Mouse (Mus musculus) cerebellum, postnatal 36 days (tissue): ENCODE data around the gene Dnajc6.

Experiments used
- DNase-seq, 2 experiments: peaks; one replicate each; pipeline ENCODE4 v3.0.0; 2021 to 2022; ENCODE audit warnings: mixed read lengths in 2 of 2

Gene Dnajc6

DNA sequence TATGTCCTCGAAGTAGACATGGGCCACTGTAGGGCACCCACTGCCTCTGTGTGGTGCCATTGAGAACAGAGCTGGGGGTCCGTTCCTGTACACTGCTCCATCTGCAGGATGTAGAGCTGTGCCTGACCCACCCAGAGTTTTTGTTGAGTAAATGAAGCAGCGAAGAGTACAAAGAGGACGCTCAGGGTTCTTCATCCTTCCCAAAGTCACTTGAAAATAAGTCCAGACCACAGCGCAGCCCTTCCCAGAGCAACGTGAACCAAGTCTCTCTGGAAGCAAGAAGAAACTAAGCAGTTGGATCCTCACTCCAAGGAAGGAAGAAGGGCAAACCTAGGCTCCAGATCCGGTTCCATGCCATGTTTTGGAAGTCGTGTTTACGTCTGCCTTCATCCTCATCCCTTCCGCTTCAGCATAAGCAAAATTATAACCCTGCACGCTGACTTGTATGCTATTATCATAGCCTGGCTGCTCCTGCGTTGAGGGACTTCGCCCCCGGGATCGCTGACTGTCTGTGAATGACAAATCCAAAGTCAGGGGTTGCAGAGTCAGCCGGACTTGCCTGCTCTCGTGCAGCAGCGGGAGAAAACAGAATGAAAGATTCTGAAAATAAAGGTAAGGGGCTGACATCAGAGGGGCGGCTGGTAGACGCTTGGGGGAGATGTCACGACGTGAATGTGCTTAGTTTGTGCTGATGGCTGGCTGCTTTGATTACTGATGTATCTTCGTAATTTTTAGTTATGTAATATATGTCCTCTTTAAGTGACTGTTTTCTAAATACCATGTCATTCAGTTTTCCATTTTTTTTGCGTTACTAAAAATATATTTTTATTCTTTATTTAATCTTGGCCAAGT lies 11.3 kb downstream of the Dnajc6 start:
- DNase-seq = peak; percentile 79 to 88

DNA sequence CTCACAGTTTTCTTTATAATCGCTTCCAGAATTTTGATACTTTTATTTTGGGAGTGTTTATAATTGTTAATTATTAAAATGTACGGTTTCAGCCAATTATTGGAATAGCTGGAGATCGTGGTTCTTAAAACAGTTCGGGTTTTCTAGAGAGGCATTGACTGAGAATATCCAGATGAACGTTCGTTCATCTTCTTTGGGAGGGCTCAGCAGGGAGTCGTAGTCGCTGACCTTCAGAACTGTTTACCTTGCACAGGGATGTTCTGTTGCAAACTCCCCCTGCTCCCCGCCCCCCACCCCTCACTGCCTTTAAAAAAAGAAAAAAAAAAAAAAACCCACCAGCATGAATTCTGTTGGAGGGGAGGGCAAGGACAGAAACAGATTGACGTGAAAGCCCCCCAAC lies 12.0 kb downstream of the Dnajc6 start:
- peak in 1 of 2 experiments; percentile 29 for DNase-seq

DNA sequence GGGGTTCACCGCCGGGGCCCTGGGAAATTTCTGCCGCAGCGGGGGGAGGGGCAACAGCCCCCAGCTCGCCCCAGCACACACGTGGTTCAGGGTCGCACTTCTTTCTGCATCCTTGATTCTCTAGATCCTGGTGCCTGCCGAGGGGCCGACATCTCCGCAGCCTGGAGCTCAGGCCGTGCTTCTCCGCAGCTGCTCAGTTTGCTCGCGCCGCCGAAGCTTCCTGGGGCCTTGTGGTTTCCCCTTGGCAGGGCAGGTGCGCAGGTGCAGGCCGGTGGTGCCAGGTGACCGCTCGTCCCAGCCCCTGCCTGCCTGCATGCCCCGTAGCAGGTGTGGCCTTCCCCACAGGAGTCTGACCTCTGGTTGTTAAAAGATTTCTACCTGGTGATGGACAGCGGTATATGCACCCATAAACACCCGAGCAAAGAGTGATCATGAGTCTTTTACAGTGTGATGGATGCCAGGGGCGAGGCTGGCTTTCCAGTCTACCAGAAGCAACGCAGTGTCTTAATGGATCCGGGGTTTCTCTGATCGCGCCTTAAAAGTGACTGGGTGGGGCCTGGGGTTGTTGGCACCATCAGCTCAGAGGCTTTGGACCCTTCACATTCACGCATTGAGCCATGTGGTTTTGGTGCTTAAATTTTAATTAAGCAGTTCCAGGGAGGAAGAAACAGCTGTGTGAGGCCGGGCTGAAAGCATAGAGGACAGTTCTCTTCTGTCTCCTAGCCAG lies 12.6 kb downstream of the Dnajc6 start:
- DNase-seq = peak; percentile 72 to 74

DNA sequence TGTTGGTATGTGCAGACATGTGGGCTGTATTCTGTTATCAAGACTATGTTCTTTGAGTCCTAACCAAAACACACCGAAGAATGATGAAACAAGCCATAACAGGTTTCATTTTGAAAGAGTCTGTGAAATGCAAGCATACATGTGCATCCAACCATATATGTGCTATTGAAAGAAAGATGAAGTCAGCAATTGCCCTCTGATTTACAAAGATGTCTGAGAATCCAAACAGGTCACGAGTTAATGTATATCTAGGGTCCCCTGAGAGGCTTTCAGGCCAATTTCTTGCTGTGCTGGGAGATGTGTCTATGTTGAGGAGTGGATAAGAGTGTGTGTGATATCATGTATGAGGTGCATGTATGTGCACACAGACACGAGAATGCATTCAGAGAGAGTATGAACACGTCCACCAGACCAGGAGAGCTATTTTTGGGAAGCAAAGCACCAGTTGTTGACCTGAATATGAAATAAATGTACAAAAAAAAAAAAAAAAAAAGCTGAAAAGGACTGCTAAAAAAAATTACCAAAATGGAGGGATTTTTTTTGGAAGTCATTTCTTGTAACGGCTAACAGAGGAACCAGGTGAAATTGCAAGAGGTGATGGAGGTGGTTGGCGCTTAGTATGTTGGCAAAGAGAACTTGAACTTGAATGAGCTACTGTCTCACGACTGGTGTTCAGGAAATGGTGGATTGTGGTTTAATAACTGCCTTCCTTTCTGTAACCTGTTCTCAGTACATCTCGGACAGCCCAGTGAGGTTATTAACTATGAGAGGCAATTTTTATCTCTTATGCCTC lies 13.9 kb downstream of the Dnajc6 start:
- no peak for DNase-seq

DNA sequence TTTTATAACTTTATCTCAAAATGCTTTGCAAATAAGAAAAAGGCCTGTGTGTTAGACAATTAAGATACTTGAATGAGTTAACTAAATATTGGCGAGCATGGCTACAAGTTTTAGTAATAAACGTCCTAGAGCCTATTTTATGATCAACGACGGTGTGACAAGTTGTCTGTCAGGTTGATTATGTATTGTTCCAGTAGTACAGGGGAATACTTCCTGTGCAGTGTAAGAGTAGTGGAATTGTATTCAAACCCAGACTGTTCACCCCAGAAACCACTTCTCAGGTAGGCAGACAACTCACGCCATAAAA lies 14.4 kb downstream of the Dnajc6 start:
- no peak for DNase-seq

GRCm38 (mm10) chr4:101511768-101512521 lies 15.5 kb downstream of the Dnajc6 start:
- no peak for DNase-seq

DNA sequence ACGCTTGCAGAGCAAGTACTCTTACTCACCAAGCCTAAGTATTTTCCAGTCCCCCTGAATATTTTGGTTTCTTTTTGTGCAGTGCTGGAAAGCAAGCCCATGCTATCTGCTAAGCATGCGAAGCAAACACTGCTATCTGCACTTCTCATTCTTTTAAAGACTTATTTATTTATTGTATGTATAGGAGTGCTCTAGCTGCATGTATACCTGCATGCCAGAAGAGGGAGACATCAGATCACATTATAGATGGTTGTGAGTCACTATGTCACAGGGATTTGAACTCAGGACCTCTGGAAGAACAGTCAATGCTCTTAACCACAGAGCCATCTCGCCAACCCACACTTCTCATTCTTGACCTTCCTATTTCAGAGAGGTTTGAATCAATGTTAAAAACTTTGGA lies 16.8 kb downstream of the Dnajc6 start:
- DNase-seq = no peak

DNA sequence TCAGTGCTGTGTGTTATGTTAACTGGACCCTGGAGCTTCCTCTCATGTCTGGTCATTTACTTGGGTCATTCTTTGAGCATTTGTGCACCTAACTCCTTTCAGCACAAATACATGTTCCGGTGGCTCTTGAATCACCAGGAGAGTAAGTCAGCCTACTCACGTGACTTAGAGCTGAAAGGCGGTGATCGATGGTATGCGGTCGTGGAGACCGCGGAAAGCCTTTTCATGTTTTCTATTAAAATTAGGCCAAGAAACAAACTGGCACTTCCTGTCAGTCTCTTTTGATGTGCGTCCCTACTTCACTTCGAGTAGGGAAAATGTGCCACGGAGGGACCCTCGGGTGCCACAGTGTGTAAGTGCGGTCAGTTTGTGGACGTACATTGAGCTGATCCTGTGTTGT lies 19.4 kb downstream of the Dnajc6 start:
- no peak for DNase-seq

- DNase-seq = no peak
These were observed 20.2 kb downstream of the Dnajc6 start for GRCm38 (mm10) chr4:101516434-101517168.

DNA sequence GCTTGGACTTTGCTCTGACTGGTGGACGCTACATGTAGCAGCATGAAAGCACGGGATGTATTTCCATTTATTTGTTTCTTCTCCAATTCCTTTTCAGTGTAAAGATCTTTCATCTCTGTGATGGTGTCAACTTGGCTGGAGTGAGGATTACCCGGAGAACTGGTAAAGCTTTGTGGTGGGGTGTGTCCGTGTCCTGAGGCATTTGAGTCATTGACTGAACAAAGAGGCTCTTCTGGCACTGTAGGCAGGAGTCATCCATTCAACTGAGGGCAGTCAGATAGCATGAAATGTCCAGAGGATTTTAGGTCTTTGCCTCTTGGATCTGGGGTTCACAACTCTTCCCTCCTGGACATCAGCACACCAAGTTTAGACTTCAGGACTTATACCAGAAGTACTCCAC lies 35.5 kb downstream of the Dnajc6 start:
- DNase-seq = no peak

GRCm38 (mm10) chr4:101540516-101540915 lies 44.1 kb downstream of the Dnajc6 start:
- DNase-seq = no peak

- DNase-seq = peak; percentile 52
These were observed 53.6 kb downstream of the Dnajc6 start for GRCm38 (mm10) chr4:101549958-101550591.

- DNase-seq = peak; percentile 51
These were observed 54.3 kb downstream of the Dnajc6 start for GRCm38 (mm10) chr4:101550671-101551161.

- no peak for DNase-seq
These were observed 55.0 kb downstream of the Dnajc6 start for GRCm38 (mm10) chr4:101551425-101551824.

GRCm38 (mm10) chr4:101552372-101552771 lies 55.9 kb downstream of the Dnajc6 start:
- no peak for DNase-seq

DNA sequence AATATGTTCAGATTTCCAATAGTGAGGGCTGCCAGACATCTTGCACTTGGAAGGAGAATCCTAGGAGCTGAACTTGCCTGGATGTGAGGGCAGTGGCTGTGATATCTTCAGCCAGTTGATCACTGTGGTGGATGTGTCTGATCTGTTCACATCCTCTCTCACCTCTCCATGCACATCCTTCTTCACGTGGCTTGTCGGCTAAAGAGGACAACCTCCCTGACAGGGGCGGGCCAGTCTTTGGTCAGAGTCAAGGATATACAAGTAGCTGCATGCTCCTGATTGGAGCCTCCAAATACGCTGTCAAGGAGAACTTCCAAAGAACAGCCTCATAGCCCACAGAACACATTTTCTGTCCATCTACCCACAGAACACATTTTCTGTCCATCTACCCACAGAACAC lies 58.6 kb downstream of the Dnajc6 start:
- no peak for DNase-seq

DNA sequence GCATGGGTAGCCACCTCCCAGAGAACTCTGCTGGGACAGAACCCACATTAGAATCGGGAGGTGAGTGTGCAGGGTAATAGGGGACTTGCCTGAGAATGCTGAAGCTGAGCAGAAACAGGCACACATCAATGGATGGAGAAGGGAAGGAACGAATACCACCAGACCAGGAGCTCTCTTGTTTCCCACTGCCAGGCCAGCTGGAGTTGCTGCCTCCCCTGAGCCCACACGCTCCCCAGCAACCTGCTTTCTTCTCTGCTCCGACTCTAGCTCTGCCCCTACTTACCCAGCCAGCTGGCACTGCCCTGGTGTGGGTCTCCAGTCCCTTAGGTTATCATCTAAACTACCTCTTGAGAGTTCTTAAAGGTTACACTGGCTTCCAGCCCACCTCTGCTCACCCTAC lies 63.7 kb downstream of the Dnajc6 start:
- no peak for DNase-seq

- DNase-seq = no peak
These were observed 66.4 kb downstream of the Dnajc6 start for GRCm38 (mm10) chr4:101562836-101563235.

DNA sequence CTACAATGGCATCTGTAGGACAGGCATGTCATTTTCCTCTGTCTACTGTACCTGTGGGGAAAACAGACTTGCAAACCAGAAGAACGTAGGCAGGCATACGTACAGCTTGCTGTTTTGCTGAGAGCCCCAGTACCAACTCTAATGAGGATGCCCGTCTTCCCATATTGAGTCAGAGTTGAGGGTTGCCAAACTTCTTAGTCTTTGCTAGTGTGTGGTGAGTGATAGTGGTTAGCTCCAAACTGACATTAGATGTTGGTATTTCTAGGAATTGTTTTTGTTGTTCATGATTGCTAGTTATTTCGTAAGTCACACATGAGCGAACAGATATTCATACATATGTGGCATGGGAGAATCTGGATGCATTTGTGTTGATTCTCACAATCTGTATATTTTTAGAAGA lies 67.2 kb downstream of the Dnajc6 start:
- no peak for DNase-seq

DNA sequence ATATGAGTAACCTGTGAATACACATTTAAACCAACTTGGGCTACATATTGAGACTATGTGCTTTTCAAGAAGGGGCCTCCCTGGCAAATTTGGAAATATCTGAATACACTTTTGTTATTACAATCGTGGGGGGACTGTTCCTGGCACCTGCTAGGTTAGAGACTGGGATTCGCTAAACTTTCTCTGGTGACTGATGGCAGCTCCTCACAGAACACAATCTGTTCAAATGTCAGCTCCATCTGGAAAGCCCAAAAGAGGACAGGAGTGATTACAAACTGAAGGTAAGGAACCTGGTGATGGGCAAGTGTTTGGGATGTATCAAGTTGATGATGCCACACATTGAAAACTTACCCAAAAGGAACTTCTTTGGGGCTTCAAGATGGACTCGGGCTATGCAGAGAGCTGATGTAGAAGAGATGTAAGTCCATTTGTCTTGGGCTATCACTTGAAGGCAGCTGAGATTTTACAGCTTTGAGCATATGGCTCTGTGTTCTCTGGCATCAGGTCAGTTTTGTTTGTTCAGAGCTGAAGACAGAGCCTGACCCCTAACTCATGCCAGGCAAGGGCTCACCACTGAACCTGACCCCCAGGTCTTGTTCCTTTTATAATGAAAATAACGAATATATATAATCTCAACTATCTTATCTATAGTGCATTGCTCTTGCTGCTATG lies 68.4 kb downstream of the Dnajc6 start:
- peak in 1 of 2 experiments; percentile 34 for DNase-seq

- DNase-seq = no peak
These were observed 72.6 kb downstream of the Dnajc6 start for GRCm38 (mm10) chr4:101569076-101569475.
